16 mouse cellular contexts compared by ENCODE assay signal in the genomic region with DNA sequence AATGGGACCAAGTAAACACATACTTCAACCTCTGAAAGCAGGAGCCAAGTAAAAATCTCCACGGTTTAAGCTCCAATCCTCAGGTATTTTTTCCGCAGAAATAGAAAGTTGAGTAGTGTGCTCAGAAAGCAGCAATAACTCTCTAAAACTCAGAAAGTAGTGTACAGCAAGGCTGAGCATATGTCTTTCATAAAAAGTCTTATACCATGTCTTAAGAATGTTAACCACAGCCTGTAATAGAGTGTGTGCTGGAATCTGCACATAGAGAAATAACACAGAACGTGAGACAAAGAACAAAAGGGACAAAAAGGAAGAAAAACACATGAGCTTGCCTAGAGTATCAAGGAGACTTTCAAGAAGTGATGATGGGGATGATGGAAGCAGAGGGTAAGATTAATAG.
"Had no signal": no experiment of that assay in that cellular context is flagged by ENCODE, and none has a peak within 500 bp of the region (broad histone marks: within the 10 kb centered on the region; RNA-seq: fewer than 3 reads in every experiment).

No protein-coding gene starts in this region.

- H3K27me3 ChIP-seq: kidney, embryonic 15.5 days; liver, embryonic 12.5 days; lung, embryonic 15.5 days; megakaryocyte, embryonic 14.5 days; midbrain, embryonic 15.5 days; neural tube, embryonic 12.5 days; stomach, embryonic 15.5 days had no signal

- H3K9me3 ChIP-seq: kidney, embryonic 15.5 days; liver, embryonic 12.5 days; lung, embryonic 15.5 days; midbrain, embryonic 15.5 days; neural tube, embryonic 12.5 days; stomach, embryonic 15.5 days had no signal

- H3K4me2 ChIP-seq: kidney, embryonic 15.5 days; liver, embryonic 12.5 days; lung, embryonic 15.5 days; midbrain, embryonic 11.5 days; midbrain, embryonic 15.5 days; neural tube, embryonic 12.5 days; stomach, embryonic 15.5 days had no signal

- ATAC-seq: liver, embryonic 12.5 days; midbrain, embryonic 15.5 days had no signal

- H3K36me3 ChIP-seq: kidney, embryonic 15.5 days; liver, embryonic 12.5 days; lung, embryonic 15.5 days; midbrain, embryonic 15.5 days; neural tube, embryonic 12.5 days; stomach, embryonic 15.5 days had no signal

- H3K9ac ChIP-seq: kidney, embryonic 15.5 days; liver, embryonic 12.5 days; lung, embryonic 15.5 days; midbrain, embryonic 15.5 days; neural tube, embryonic 12.5 days; stomach, embryonic 15.5 days had no signal

- H3K27ac ChIP-seq: kidney, embryonic 15.5 days; left cerebral cortex, adult 2 months; liver, embryonic 12.5 days; lung, embryonic 15.5 days; macrophage; midbrain, embryonic 15.5 days; neural tube, embryonic 12.5 days; stomach, embryonic 15.5 days had no signal

- H3K4me1 ChIP-seq: liver, embryonic 12.5 days; megakaryocyte, embryonic 14.5 days; midbrain, embryonic 15.5 days; stomach, embryonic 15.5 days had no signal

- DNase-seq: kidney, adult 18-20 months; kidney, postnatal 14 days; lung, postnatal 14 days; right cerebral cortex, postnatal 14 days; thymus, adult 2 months; thymus, postnatal 25 days had no signal

- H3K4me3 ChIP-seq: kidney, embryonic 15.5 days; left cerebral cortex, adult 2 months; liver, embryonic 12.5 days; lung, embryonic 15.5 days; megakaryocyte, embryonic 14.5 days; midbrain, embryonic 15.5 days; neural tube, embryonic 12.5 days; stomach, embryonic 15.5 days had no signal
